ENCODE assay signal across 17 mouse cellular contexts in the genomic region with DNA sequence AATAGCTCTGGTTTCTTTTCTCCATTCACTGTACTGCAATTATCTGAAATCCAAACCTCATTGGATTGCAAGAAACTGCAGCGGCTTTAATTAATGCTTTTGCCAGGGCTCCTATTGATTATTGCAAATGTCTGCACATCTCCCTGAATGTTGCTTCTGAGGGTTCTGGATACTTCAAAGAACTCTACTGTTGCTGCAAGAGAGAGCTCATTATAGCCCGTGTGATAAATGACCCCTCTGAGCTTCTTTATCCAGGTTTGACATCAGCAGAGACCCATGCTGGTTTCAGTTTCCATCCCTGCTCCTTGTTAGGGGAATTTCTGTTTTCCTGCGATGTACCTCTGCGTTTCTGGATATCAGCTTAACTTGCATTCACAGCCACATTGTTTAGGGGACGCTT.
DNase-seq lines count a peak whose midpoint lies in the region; ATAC-seq and TF ChIP-seq lines count a peak whose summit lies in the region.
"Had no signal": no experiment of that assay in that cellular context is flagged by ENCODE, and none has a peak within 500 bp of the region (broad histone marks: within the 10 kb centered on the region; RNA-seq: fewer than 3 reads in every experiment).

No protein-coding gene starts in this region.

- DNase-seq in midbrain, embryonic 10.5 days (ENCODE audit: low spot score), result no peak
- DNase-seq in forebrain, postnatal 0 days, result peak; percentile 7
- no peak for DNase-seq in cerebellum, postnatal 4 days (ENCODE audit: low spot score in 2 of 2)
- DNase-seq in right cerebral cortex, postnatal 14 days, result no peak
- no peak for DNase-seq in left cerebral cortex, adult 8-10 months (ENCODE audit: low spot score in 2 of 2)
- DNase-seq: adrenal gland, postnatal 14 days; cerebellum, adult 11-12 months; layer of hippocampus, adult 9-11 months; lung, postnatal 14 days; thymus, postnatal 4 days had no signal

- peak overlapping the region; percentile 35; the same call in 1 of the 2 replicates for H3K27ac ChIP-seq in midbrain, embryonic 12.5 days (replicated peaks)
- no peak overlapping the region for H3K27ac ChIP-seq in midbrain, embryonic 10.5 days (replicated peaks)
- no peak overlapping the region for H3K27ac ChIP-seq in forebrain, postnatal 0 days (ENCODE audit: low read depth, low read length)
- no peak overlapping the region for H3K27ac ChIP-seq in limb, embryonic 13.5 days
- no peak overlapping the region for H3K27ac ChIP-seq in stomach, embryonic 15.5 days
- H3K27ac ChIP-seq: heart, embryonic 13.5 days; kidney, embryonic 15.5 days; liver, embryonic 15.5 days had no signal

- 41% methylated on average over 5 of the region's 5 CpGs for WGBS in midbrain, embryonic 12.5 days
- 57% methylated on average over 5 of the region's 5 CpGs for WGBS in midbrain, embryonic 10.5 days
- 12% methylated on average over 5 of the region's 5 CpGs for WGBS in forebrain, postnatal 0 days
- 15% methylated on average over 5 of the region's 5 CpGs for WGBS in limb, embryonic 13.5 days
- 18% methylated on average over 5 of the region's 5 CpGs for WGBS in stomach, embryonic 15.5 days

- H3K4me3 ChIP-seq in midbrain, embryonic 12.5 days, result no peak overlapping the region
- H3K4me3 ChIP-seq in midbrain, embryonic 10.5 days, result no peak overlapping the region
- H3K4me3 ChIP-seq in forebrain, postnatal 0 days (ENCODE audit: low read depth, low read length), result no peak overlapping the region
- no peak overlapping the region for H3K4me3 ChIP-seq in limb, embryonic 13.5 days
- H3K4me3 ChIP-seq in stomach, embryonic 15.5 days (replicated peaks), result no peak overlapping the region
- H3K4me3 ChIP-seq: heart, embryonic 13.5 days; kidney, embryonic 15.5 days; liver, embryonic 15.5 days had no signal

- TF ChIP-seq CTCF in forebrain, postnatal 0 days (IDR thresholded peaks at IDR 0.05; ENCODE audit: low read depth), result no peak

- H3K9ac ChIP-seq in midbrain, embryonic 12.5 days (replicated peaks), result no peak overlapping the region
- H3K9ac ChIP-seq in forebrain, postnatal 0 days, result no peak overlapping the region
- no peak overlapping the region for H3K9ac ChIP-seq in limb, embryonic 13.5 days
- no peak overlapping the region for H3K9ac ChIP-seq in stomach, embryonic 15.5 days
- H3K9ac ChIP-seq: heart, embryonic 13.5 days; kidney, embryonic 15.5 days; liver, embryonic 15.5 days had no signal

- no peaks in the 10 kb centered on the region for H3K4me1 ChIP-seq in midbrain, embryonic 12.5 days
- peaks cover 6% of the 10 kb centered on the region; the same call in 1 of the 2 replicates for H3K4me1 ChIP-seq in midbrain, embryonic 10.5 days
- no peaks in the 10 kb centered on the region for H3K4me1 ChIP-seq in forebrain, postnatal 0 days (ENCODE audit: insufficient read depth)
- H3K4me1 ChIP-seq in limb, embryonic 13.5 days, result no peaks in the 10 kb centered on the region
- H3K4me1 ChIP-seq in stomach, embryonic 15.5 days, result no peaks in the 10 kb centered on the region
- H3K4me1 ChIP-seq: heart, embryonic 13.5 days; kidney, embryonic 15.5 days; liver, embryonic 15.5 days had no signal

- H3K4me2 ChIP-seq in midbrain, embryonic 12.5 days (replicated peaks), result no peak overlapping the region
- no peak overlapping the region; the same call in 1 of the 2 replicates for H3K4me2 ChIP-seq in forebrain, postnatal 0 days (ENCODE audit: low read depth)
- peak overlapping the region; percentile 14; the same call in 1 of the 2 replicates for H3K4me2 ChIP-seq in limb, embryonic 13.5 days (replicated peaks)
- H3K4me2 ChIP-seq in stomach, embryonic 15.5 days, result peak overlapping the region; percentile 26; the same call in 1 of the 2 replicates
- H3K4me2 ChIP-seq: heart, embryonic 13.5 days; kidney, embryonic 15.5 days; liver, embryonic 15.5 days had no signal

- H3K9me3 ChIP-seq in midbrain, embryonic 12.5 days, result no peaks in the 10 kb centered on the region
- no peaks in the 10 kb centered on the region for H3K9me3 ChIP-seq in midbrain, embryonic 10.5 days (replicated peaks)
- no peaks in the 10 kb centered on the region for H3K9me3 ChIP-seq in forebrain, postnatal 0 days (ENCODE audit: low read length)
- H3K9me3 ChIP-seq in limb, embryonic 13.5 days, result no peaks in the 10 kb centered on the region
- H3K9me3 ChIP-seq in stomach, embryonic 15.5 days, result no peaks in the 10 kb centered on the region
- H3K9me3 ChIP-seq: heart, embryonic 13.5 days; kidney, embryonic 15.5 days; liver, embryonic 15.5 days had no signal

- H3K27me3 ChIP-seq in midbrain, embryonic 12.5 days, result no peaks in the 10 kb centered on the region
- H3K27me3 ChIP-seq in midbrain, embryonic 10.5 days (ENCODE audit: low read depth, poor library complexity, severe bottlenecking), result no peaks in the 10 kb centered on the region
- H3K27me3 ChIP-seq in forebrain, postnatal 0 days (ENCODE audit: insufficient read depth, low read length), result no peaks in the 10 kb centered on the region
- H3K27me3 ChIP-seq in limb, embryonic 13.5 days, result no peaks in the 10 kb centered on the region
- H3K27me3 ChIP-seq in stomach, embryonic 15.5 days (replicated peaks), result no peaks in the 10 kb centered on the region
- H3K27me3 ChIP-seq: heart, embryonic 13.5 days; kidney, embryonic 15.5 days; liver, embryonic 15.5 days had no signal

- ATAC-seq in midbrain, embryonic 12.5 days (ENCODE audit: low FRiP score, low read depth), result no peak
- ATAC-seq in forebrain, postnatal 0 days, result no peak
- no peak for ATAC-seq in limb, embryonic 13.5 days (ENCODE audit: low FRiP score, low read depth)
- no peak for ATAC-seq in stomach, embryonic 15.5 days (ENCODE audit: insufficient read depth, low FRiP score, low read depth)
- ATAC-seq: CD4-positive, CD25-positive, alpha-beta regulatory T cell, adult 4 months had no signal

- no peaks in the 10 kb centered on the region for H3K36me3 ChIP-seq in midbrain, embryonic 12.5 days
- H3K36me3 ChIP-seq in midbrain, embryonic 10.5 days, result no peaks in the 10 kb centered on the region
- H3K36me3 ChIP-seq in forebrain, postnatal 0 days (ENCODE audit: insufficient read depth), result no peaks in the 10 kb centered on the region
- H3K36me3 ChIP-seq in limb, embryonic 13.5 days, result no peaks in the 10 kb centered on the region
- H3K36me3 ChIP-seq in stomach, embryonic 15.5 days, result no peaks in the 10 kb centered on the region
- H3K36me3 ChIP-seq: heart, embryonic 13.5 days; kidney, embryonic 15.5 days; liver, embryonic 15.5 days had no signal

Comparison
In these comparisons a context has a peak if more than half of its experiments do, and no peak if none do; other contexts are left out.
1. H3K4me2 ChIP-seq: peak in limb, embryonic 13.5 days (single experiment) and stomach, embryonic 15.5 days (single experiment); none in midbrain, embryonic 12.5 days (single experiment) and forebrain, postnatal 0 days (single experiment).